Mouse (Mus musculus): ENCODE results near the gene D5Ertd579e.

DNA sequence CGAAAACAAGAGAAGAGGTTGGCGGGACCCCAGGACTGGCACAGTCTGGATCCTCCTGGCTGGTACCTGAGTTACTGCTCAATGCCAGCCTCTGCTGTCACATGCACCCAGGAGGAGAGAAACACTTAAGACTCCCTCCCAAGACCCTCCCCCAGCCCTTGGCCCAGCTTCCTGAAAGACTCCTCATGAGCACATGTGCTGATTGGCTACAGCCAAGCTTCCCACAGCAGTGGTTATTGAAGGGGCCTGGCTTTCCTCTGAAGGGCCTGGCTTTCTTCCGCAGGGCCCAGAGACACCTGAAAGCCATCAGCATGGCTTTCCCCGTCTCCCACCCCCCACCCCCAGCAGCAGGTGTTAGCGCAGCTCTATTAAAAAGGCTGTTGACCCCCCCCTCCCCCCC is 102.6 kb downstream of the D5Ertd579e start, which contains the start of gene Tbc1d14:
- TF ChIP-seq CTCF (IDR thresholded peaks at IDR 0.05; ENCODE audit: control insufficient read depth, insufficient read depth, low read length) (no peak), POLR2A (IDR thresholded peaks at IDR 0.05; ENCODE audit: borderline replicate concordance, control insufficient read depth, low read depth, low read length) (no peak)

All from bone marrow, adult 2 months (tissue).